Mouse (Mus musculus): Measurements from ENCODE around the gene Zdhhc4. TPM values are rescaled to one million over a fixed set of nuclear protein-coding genes. Genes with fewer than 3 reads are reported as not detected.
A peak's percentile ranks its signal among the peaks of the same experiment; 100 is the strongest.

Zdhhc4 gene
- total RNA-seq, 2 experiments from 2014 or later = 42.5 to 42.8 TPM

- intact Hi-C loops (cut with DNase I) = loop anchor here (10.0 kb wide), 1 partner anchor 118 kb away; no protein-coding TSS in a partner anchor
- DNase-seq (ENCODE audit: extremely low spot score in 1 of 2, low spot score in 2 of 2) = no peak
Measured at GRCm38 (mm10) chr5:143292879-143293278, 36.2 kb downstream of the Zdhhc4 start.

- intact Hi-C loops (cut with DNase I) = no loop called here
- DNase-seq (ENCODE audit: extremely low spot score in 1 of 2, low spot score in 2 of 2) = no peak
Measured at GRCm38 (mm10) chr5:143289299-143289698, 39.8 kb downstream of the Zdhhc4 start.

GRCm38 (mm10) chr5:143288378-143288911 lies 40.6 kb downstream of the Zdhhc4 start:
- DNase-seq (ENCODE audit: extremely low spot score in 1 of 2, low spot score in 2 of 2) = no peak
- intact Hi-C loops (cut with DNase I) = no loop called here

GRCm38 (mm10) chr5:143287774-143288328 lies 41.2 kb downstream of the Zdhhc4 start:
- DNase-seq (ENCODE audit: extremely low spot score in 1 of 2, low spot score in 2 of 2) = no peak
- intact Hi-C loops (cut with DNase I) = no loop called here

GRCm38 (mm10) chr5:143284762-143285161 lies 44.3 kb downstream of the Zdhhc4 start:
- DNase-seq (ENCODE audit: extremely low spot score in 1 of 2, low spot score in 2 of 2) = no peak
- intact Hi-C loops (cut with DNase I) = no loop called here

- intact Hi-C loops (cut with DNase I) = no loop called here
- no peak for DNase-seq (ENCODE audit: extremely low spot score in 1 of 2, low spot score in 2 of 2)
Measured at GRCm38 (mm10) chr5:143279247-143279646, 49.8 kb downstream of the Zdhhc4 start.

GRCm38 (mm10) chr5:143275761-143276160 lies 53.3 kb downstream of the Zdhhc4 start:
- no peak for DNase-seq (ENCODE audit: extremely low spot score in 1 of 2, low spot score in 2 of 2)

GRCm38 (mm10) chr5:143272540-143273330 lies 56.3 kb downstream of the Zdhhc4 start:
- DNase-seq (ENCODE audit: extremely low spot score in 1 of 2, low spot score in 2 of 2) = no peak
- intact Hi-C loops (cut with DNase I) = no loop called here

More at GRCm38 (mm10) chr5:143275761-143276160, 53.3 kb downstream of the Zdhhc4 start:
- intact Hi-C loops (cut with DNase I) = no loop called here

GRCm38 (mm10) chr5:143272108-143272507 lies 56.9 kb downstream of the Zdhhc4 start:
- intact Hi-C loops (cut with DNase I) = no loop called here
- no peak for DNase-seq (ENCODE audit: extremely low spot score in 1 of 2, low spot score in 2 of 2)

- no peak for DNase-seq (ENCODE audit: extremely low spot score in 1 of 2, low spot score in 2 of 2)
- intact Hi-C loops (cut with DNase I) = no loop called here
Measured at GRCm38 (mm10) chr5:143271642-143272041, 57.4 kb downstream of the Zdhhc4 start.

- intact Hi-C loops (cut with DNase I) = no loop called here
- DNase-seq (ENCODE audit: extremely low spot score in 1 of 2, low spot score in 2 of 2) = no peak
Measured at GRCm38 (mm10) chr5:143270151-143270519, 58.9 kb downstream of the Zdhhc4 start.

GRCm38 (mm10) chr5:143269363-143270150 lies 59.5 kb downstream of the Zdhhc4 start, which contains the start of gene Zfp316:
TSS of gene Zfp316 (minus strand) at chr5:143270022.
- intact Hi-C loops (cut with DNase I) = no loop called here

GRCm38 (mm10) chr5:143268985-143269362 lies 60.1 kb downstream of the Zdhhc4 start:
- no peak for DNase-seq (ENCODE audit: extremely low spot score in 1 of 2, low spot score in 2 of 2)
- intact Hi-C loops (cut with DNase I) = no loop called here

More at GRCm38 (mm10) chr5:143269363-143270150, 59.5 kb downstream of the Zdhhc4 start, which contains the start of gene Zfp316:
- peak; percentile 56 to 87 for DNase-seq (ENCODE audit: extremely low spot score in 1 of 2, low spot score in 2 of 2)

GRCm38 (mm10) chr5:143266794-143267193 lies 62.3 kb downstream of the Zdhhc4 start:
- intact Hi-C loops (cut with DNase I) = no loop called here
- DNase-seq (ENCODE audit: extremely low spot score in 1 of 2, low spot score in 2 of 2) = no peak

Other genes with a start within 250 kb of the Zdhhc4 start
- 10 to 100 TPM; 38.5 to 40.1 TPM for gene Rnf216, start 216.3 kb downstream of the Zdhhc4 start, total RNA-seq (2021)
- gene Olfr718-ps1, start 181.7 kb downstream of the Zdhhc4 start, total RNA-seq (2021) = under 1 TPM; 0.14 to 0.17 TPM
- 10 to 100 TPM; 16.1 to 19.9 TPM for gene Rbak, start 148.5 kb downstream of the Zdhhc4 start, total RNA-seq (2021)
- gene Spdye4b, start 148.2 kb downstream of the Zdhhc4 start, total RNA-seq (2021) = not detected
- not detected for gene Spdye4a, start 102.4 kb downstream of the Zdhhc4 start, total RNA-seq (2021)
- 10 to 100 TPM; 21.8 to 26.6 TPM for gene Zfp12, start 94.1 kb downstream of the Zdhhc4 start, total RNA-seq (2021)
- 10 to 100 TPM; 22.6 to 23.6 TPM for gene Zfp316, start 59.2 kb downstream of the Zdhhc4 start, total RNA-seq (2021)
- 10 to 100 TPM; 11.3 to 12.5 TPM for gene Zfp853, start 35.6 kb downstream of the Zdhhc4 start, total RNA-seq (2021)
- gene E130309D02Rik, start 13.9 kb downstream of the Zdhhc4 start, total RNA-seq (2021) = 10 to 100 TPM; 20.0 to 22.1 TPM
- gene Grid2ip, start 28.1 kb upstream of the Zdhhc4 start, total RNA-seq (2021) = 1 to 10 TPM; 2.0 TPM
- 10 to 100 TPM; 47.2 to 47.9 TPM for gene Kdelr2, start 74.6 kb upstream of the Zdhhc4 start, total RNA-seq (2021)
- gene Daglb, start 135.3 kb upstream of the Zdhhc4 start, total RNA-seq (2021) = 10 to 100 TPM; 20.2 to 21.8 TPM
- 100 to 1,000 TPM; 429 to 434 TPM for gene Rac1, start 198.8 kb upstream of the Zdhhc4 start, total RNA-seq (2021)

Data from left cerebral cortex, postnatal 10 days (tissue).